Mouse (Mus musculus) erythroblast, embryonic 14.5 days (primary cell): ENCODE data around the gene 4931428F04Rik. TPM values are rescaled to one million over a fixed set of nuclear protein-coding genes. Genes with fewer than 3 reads are reported as not detected.
A peak's percentile ranks its signal among the peaks of the same experiment; 100 is the strongest.

ENCODE experiments used
- H3K27me3 ChIP-seq: 2 replicates; pipeline ENCODE4 v1.6.1; 2012; ENCODE audit warnings: inconsistent platforms; ENCODE audit not compliant: control insufficient read depth
- H3K36me3 ChIP-seq: 2 replicates; pipeline ENCODE4 v1.6.1; 2012; ENCODE audit warnings: mild to moderate bottlenecking, inconsistent platforms; ENCODE audit not compliant: control insufficient read depth
- H3K4me1 ChIP-seq: 2 replicates; pipeline ENCODE4 v1.6.1; 2012; ENCODE audit warnings: inconsistent platforms; ENCODE audit not compliant: control insufficient read depth
- H3K4me3 ChIP-seq: replicated peaks from 2 replicates; pipeline ENCODE3; 2012; ENCODE audit warnings: moderate library complexity, mild to moderate bottlenecking, inconsistent platforms
- H3K9me3 ChIP-seq: 2 replicates; pipeline ENCODE4 v1.6.1; 2012; ENCODE audit warnings: low read length, inconsistent platforms, mixed read lengths; ENCODE audit not compliant: control insufficient read depth
- GATA1 ChIP-seq: IDR thresholded peaks from 2 replicates; pipeline ENCODE4 v1.6.1; 2012; ENCODE audit warnings: low read length, inconsistent platforms, mixed read lengths
- TAL1 ChIP-seq: IDR thresholded peaks from 3 replicates; pipeline ENCODE4 v1.6.1; 2012; ENCODE audit warnings: low read length, inconsistent platforms, mixed read lengths
- polyA plus RNA-seq: library from polyadenylated mRNA; stranded (reverse); fragments of >175 nt; gene quantifications from 2 replicates; pipeline ENCODE4 v1.2.3, GENCODE M21; 2012

4931428F04Rik gene
- polyA plus RNA-seq, 1 experiment = 0.09 TPM

DNA sequence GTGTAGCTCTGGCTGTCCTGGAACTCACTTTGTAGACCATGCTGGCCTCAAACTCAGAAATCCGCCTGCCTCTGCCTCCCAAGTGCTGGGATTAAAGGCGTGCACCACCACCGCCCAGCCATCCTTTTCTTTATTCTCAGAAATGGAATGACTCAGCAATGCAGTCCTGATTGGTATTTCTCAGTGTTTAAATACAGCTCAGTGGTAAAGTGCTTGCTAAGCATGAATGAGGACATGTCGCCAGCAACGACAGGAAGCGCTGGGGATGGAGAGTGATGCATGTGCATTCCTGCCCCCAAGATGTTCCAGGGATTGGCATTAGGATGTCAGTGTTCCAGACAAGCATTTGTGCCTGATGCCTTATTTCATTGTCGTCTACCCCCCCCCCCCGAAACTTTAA lies 13.7 kb upstream of the 4931428F04Rik start:
- peaks cover 100% of the 10 kb centered on the region for H3K36me3 ChIP-seq
- peaks cover 86% of the 10 kb centered on the region for H3K4me1 ChIP-seq
- H3K9me3 ChIP-seq = no peaks in the 10 kb centered on the region
- H3K4me3 ChIP-seq = peak overlapping the region; percentile 25
- H3K27me3 ChIP-seq = no peaks in the 10 kb centered on the region
- TF ChIP-seq TAL1 = no peak
- TF ChIP-seq GATA1 = no peak

DNA sequence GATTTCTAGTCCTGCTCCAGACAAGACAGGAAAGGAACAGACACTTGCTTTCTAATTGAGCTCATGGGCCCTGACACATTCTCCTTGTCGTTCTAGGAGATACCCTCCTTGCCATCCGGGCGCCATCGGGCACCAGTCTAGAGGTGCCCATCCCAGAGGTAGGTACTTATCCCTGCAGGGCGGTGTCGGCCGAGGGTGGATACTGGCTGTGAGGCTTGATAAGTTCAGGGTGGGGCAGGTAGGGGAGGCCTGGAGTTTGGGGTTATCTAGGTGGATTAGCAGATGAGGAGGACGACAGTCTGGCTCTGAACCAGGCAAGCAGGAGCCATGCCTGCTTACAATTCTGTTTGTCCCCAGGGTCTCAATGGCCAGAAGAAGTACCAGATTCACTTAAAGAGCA lies 10.3 kb upstream of the 4931428F04Rik start:
- Histone ChIP-seq H3K4me3 (peak overlapping the region; percentile 67), H3K4me1 (peaks cover 88% of the 10 kb centered on the region), H3K36me3 (peaks cover 80% of the 10 kb centered on the region), H3K9me3 (no peaks in the 10 kb centered on the region), H3K27me3 (no peaks in the 10 kb centered on the region; the same call in 1 of the 2 replicates)
- peak; percentile 84 for TF ChIP-seq TAL1
- TF ChIP-seq GATA1 = peak; percentile 91

DNA sequence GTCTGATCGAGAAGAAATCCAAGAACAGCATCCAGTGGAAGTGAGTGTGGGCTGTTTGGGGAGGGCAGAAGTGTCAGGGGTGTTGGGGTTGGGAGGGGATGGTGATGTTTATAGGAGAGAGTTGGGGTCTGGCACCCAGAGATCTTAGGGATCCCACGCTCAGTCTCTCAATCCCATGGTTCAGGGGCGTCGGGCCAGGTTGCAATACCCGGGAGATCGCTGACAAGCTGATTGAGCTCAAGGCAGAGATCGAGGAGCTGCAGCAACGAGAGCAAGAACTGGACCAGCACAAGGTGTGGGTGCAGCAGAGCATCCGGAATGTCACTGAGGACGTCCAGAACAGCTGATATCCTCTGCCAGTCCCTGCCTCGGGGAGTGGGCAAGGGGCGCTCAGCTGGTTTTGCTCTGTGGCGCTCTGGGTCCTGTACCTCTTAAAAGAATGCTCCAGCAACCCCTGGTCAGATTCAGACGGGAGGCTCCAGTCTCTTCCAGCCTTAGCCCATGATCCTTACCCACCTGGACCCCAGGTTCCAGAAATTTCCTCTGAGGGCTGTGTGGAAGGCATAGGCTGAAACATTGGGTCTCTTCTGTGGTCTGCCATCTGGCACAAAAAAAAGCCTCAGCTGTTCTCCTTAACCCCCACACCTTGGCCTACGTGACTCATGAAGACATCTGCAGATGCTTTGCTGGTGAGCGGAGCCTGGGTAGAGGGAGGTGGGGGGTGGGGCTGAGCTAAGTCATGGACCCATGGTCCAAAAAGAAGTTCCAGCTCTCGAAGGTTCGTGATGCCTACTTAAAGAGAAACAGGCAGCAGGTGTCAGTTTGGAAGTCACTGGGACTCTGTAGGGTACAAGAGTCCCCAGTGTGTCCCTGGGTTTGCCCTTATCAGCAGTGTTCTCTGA lies 8.9 kb upstream of the 4931428F04Rik start:
- H3K4me1 ChIP-seq = peaks cover 77% of the 10 kb centered on the region
- peaks cover 67% of the 10 kb centered on the region for H3K36me3 ChIP-seq
- no peaks in the 10 kb centered on the region; the same call in 1 of the 2 replicates for H3K27me3 ChIP-seq
- TF ChIP-seq TAL1 = no peak
- TF ChIP-seq GATA1 = 0 out of 2 replicates have a peak, but pooled peaks have one; percentile 15
- H3K4me3 ChIP-seq = peak overlapping the region; percentile 67
- no peaks in the 10 kb centered on the region for H3K9me3 ChIP-seq

DNA sequence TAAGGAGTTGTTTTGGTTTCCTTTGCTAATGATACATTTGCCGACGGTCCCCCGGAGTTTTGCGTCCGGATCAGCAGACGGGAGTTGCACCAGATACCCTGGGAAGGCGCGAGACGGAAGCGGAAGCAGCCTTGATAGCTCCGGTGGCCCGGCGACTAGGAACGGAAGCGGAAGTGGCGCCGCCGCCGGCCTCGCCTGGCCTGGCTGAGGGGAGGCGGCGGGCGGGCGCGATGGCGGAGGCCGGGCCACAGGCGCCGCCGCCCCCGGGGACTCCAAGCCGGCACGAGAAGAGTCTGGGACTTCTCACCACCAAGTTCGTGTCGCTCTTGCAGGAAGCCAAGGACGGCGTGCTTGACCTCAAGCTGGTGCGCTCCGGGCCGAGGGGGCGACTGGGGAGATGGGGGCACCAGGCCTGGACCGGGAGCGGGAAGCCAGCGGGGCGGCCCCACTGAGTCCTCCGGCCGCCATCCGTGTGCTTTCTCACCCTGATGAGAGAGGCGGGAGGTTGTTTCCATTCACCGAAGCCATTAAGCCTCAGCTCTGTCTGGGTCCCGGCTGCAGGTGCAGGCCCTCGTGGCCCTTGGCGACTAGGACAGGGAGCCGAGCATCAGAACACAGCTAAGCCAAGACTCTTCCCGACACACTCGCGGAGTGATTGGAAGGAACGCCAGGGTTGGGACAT lies 8.0 kb upstream of the 4931428F04Rik start, which contains the start of gene E2f4:
E2f4 (plus strand) TSS at position 153 of the 682 bp plus-strand sequence.
- peaks cover 57% of the 10 kb centered on the region for H3K36me3 ChIP-seq
- no peaks in the 10 kb centered on the region for H3K9me3 ChIP-seq
- TF ChIP-seq GATA1 (no peak), TAL1 (no peak)
- H3K27me3 ChIP-seq = peaks cover 5% of the 10 kb centered on the region
- H3K4me3 ChIP-seq = peak within 1 kb of the TSS; percentile 67
- peaks cover 68% of the 10 kb centered on the region for H3K4me1 ChIP-seq

DNA sequence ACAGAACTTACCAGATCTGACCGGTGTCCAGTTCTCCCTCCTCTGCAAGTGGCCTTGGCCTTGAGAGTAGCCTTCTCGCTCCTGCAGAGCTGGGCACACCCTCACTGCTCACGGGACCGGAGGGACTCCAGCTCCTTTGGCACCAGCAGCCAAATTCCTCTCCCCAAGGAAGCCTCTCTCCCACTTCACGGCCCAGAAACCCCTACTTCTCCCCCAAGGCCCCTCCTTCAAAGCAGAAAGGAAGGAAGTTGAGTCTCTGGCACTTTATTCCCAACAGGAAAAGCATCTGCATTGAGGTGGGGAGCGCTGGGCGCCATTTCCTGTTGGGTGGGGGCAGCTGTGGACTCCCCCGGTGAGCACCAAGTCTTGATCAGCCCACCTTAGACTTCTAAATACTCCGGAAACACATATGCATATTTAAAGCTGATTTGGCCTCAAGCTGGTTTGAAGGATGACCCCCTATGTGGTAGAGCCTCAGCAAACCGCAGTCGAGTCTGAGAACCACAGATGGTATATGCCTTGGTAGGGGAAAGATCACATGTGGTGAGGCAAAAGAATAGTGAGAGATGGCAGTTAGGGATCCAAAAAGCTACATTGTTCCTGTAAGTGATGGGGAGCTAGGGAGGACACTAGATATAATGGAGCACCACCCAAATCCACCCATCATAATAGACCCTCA lies 6.4 kb upstream of the 4931428F04Rik start, which contains the start of gene Exoc3l:
Exoc3l (minus strand) TSS at position 207 of the 679 bp plus-strand sequence.
- peaks cover 5% of the 10 kb centered on the region for H3K27me3 ChIP-seq
- peaks cover 41% of the 10 kb centered on the region for H3K36me3 ChIP-seq
- H3K4me1 ChIP-seq = peaks cover 55% of the 10 kb centered on the region
- no peak for TF ChIP-seq GATA1
- TF ChIP-seq TAL1 = no peak
- H3K4me3 ChIP-seq = peak within 1 kb of the TSS; percentile 67
- H3K9me3 ChIP-seq = no peaks in the 10 kb centered on the region

DNA sequence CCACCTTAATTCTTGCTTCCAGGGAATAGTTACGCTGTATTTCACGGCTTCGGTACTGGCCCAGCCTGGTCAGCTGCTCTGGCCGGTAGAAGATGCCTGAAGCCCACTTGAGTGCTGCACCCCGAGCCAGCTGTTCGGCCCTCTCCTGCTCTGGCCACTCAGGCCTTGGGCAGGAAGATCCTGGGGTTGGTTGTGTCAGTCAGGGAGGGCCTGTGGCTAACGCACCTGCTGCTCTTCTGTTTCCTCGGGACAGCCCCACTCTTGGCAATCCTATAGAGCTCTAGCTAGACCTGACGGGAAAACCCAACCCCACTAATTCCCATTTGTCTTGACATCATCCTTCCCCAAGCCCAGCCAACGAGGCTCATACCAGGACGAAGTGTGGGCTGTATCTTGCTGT lies 5.6 kb upstream of the 4931428F04Rik start:
- Histone ChIP-seq H3K36me3 (peaks cover 33% of the 10 kb centered on the region), H3K9me3 (no peaks in the 10 kb centered on the region), H3K4me3 (peak overlapping the region; percentile 31), H3K4me1 (peaks cover 55% of the 10 kb centered on the region), H3K27me3 (peaks cover 12% of the 10 kb centered on the region)
- TF ChIP-seq GATA1 (no peak), TAL1 (0 out of 3 replicates have a peak, but pooled peaks have one; percentile 7)

DNA sequence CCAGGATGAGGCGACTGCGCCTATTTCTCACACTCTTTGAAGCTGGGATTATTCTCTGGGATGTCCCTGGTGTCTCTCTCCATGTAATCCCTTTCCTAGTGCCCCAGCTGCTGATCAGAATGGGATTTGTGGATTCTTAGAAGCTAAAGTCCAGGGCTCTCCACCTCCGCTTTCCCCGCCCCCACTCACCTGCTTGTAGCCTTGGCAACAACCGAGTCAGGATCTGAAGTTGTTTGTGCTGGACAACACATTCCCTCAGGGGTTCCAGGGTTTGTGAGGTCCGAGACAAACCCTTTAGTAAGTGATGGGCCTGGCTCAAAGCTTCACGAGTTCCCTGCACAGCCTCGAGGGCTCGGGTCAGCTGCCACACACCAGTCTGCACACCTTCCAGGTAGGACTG lies 5.1 kb upstream of the 4931428F04Rik start:
- Histone ChIP-seq H3K4me3 (no peak overlapping the region), H3K4me1 (peaks cover 55% of the 10 kb centered on the region)

DNA sequence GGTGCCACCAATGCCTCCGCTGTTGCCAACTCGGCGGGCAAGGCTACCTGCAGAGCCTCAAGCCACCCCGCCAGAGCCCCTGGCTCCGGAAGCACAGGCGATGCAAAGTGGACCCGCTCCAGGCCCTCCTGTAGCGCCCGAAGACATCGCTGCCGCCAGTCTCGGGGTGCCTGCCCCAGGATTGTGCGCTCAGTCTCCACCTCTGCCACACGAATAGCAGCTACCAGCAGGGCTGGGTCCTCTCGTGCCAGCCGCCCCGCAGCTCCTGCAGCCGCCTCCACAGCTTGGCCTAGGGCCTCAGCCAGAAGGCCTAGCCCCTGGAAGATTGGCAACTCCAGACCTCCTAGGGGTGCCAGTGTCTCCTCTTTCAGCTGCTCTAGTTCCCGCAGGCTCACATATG lies 3.7 kb upstream of the 4931428F04Rik start:
- TF ChIP-seq GATA1 (no peak), TAL1 (no peak)
- Histone ChIP-seq H3K4me3 (no peak overlapping the region), H3K27me3 (peaks cover 24% of the 10 kb centered on the region), H3K36me3 (peaks cover 15% of the 10 kb centered on the region), H3K9me3 (no peaks in the 10 kb centered on the region), H3K4me1 (peaks cover 53% of the 10 kb centered on the region)

More for the DNA sequence above, 5.1 kb upstream of the 4931428F04Rik start:
- Histone ChIP-seq H3K27me3 (peaks cover 17% of the 10 kb centered on the region), H3K36me3 (peaks cover 28% of the 10 kb centered on the region), H3K9me3 (no peaks in the 10 kb centered on the region)
- TF ChIP-seq GATA1 (no peak), TAL1 (no peak)
